Mouse (Mus musculus) cerebellum, adult 2 months (tissue): ENCODE data around the gene Purb.

Experiments
- CTCF ChIP-seq: fragments of 200-500 bp; IDR thresholded peaks from 2 replicates; pipeline ENCODE4 v1.5.1; 2011; ENCODE audit warnings: low read depth, mild to moderate bottlenecking, control low read depth, low read length, moderate library complexity, borderline replicate concordance; ENCODE audit not compliant: insufficient read depth
- POLR2A ChIP-seq: fragments of 200-500 bp; IDR thresholded peaks from 2 replicates; pipeline ENCODE4 v1.6.1; 2011; ENCODE audit warnings: low read length, control low read depth, borderline replicate concordance; ENCODE audit not compliant: insufficient read depth

- TF ChIP-seq CTCF = no peak
- no peak for TF ChIP-seq POLR2A
These were observed 35.5 kb downstream of the Purb start for GRCm38 (mm10) chr11:6440171-6440570.
